Mouse (Mus musculus) Patski (cell line): ENCODE results near the gene Arhgap22. TPM values are rescaled to one million over a fixed set of nuclear protein-coding genes. Genes with fewer than 3 reads are reported as not detected.

Experiments used
- ATAC-seq: fragments of 100-300 bp; one replicate; pipeline ENCODE4 v1.8.0; 2021
- CTCF ChIA-PET: fragments of 350-600 bp; sonication (Branson Sonifier 250); formaldehyde crosslinking; loops from one replicate; lab custom pipeline; 2022; ENCODE audit warnings: inconsistent platforms; lab: Charles Lee
- POLR2A ChIA-PET: fragments of 350-600 bp; sonication (Branson Sonifier 250); formaldehyde crosslinking; loops from one replicate; lab custom pipeline; 2022; ENCODE audit warnings: antibody characterized with exemption, inconsistent platforms; lab: Charles Lee
- DNase-seq: peaks from one replicate; pipeline ENCODE4 v3.0.0-alpha.2; 2011; ENCODE audit warnings: low read depth, low spot score
- H3K27me3 ChIP-seq: fragments of 371-371 bp; one replicate; pipeline ENCODE4 v1.5.1; 2021
- CTCF ChIP-seq: fragments of 100-300 bp; IDR thresholded peaks from one replicate; pipeline ENCODE4 v1.5.1; 2021
- in situ Hi-C: fragments of 300-500 bp; cut with MboI; formaldehyde crosslinking; loops from 3 replicates; pipeline ENCODE4 v1.11.1; 2018; ENCODE audit warnings: low pct_unique_long_range_greater_than_20kb, mixed read lengths
- polyA plus RNA-seq: library from polyadenylated mRNA; unstranded; gene quantifications from one replicate; pipeline ENCODE4 v1.2.3, GENCODE M21; 2021

Gene Arhgap22
- polyA plus RNA-seq, 1 experiment from 2014 or later: 11.1 TPM

- H3K27me3 ChIP-seq: peaks cover 5% of the 10 kb centered on the region
- POLR2A ChIA-PET: no interaction called here
- in situ Hi-C loops: no loop called here
- CTCF ChIA-PET: interaction anchor here (1.4 kb wide), 1 partner anchor 10 kb away, joined by 4 read pairs; no protein-coding TSS in a partner anchor
- TF ChIP-seq CTCF: no peak
- DNase-seq: no peak
- no peak for ATAC-seq
Observed at GRCm38 (mm10) chr14:33193762-33194161, 20.1 kb upstream of the Arhgap22 start.

GRCm38 (mm10) chr14:33194241-33194640 lies 19.6 kb upstream of the Arhgap22 start:
- H3K27me3 ChIP-seq: peaks cover 5% of the 10 kb centered on the region
- ChIA-PET POLR2A (no interaction called here), CTCF (no interaction called here)
- no peak for DNase-seq
- ATAC-seq: no peak
- in situ Hi-C loops: no loop called here
- no peak for TF ChIP-seq CTCF

- DNase-seq: no peak
- POLR2A ChIA-PET: no interaction called here
- in situ Hi-C loops: loop anchor here (10.0 kb wide), 1 partner anchor 587 kb away; no protein-coding TSS in a partner anchor
- TF ChIP-seq CTCF: no peak
- no peak for ATAC-seq
- no peaks in the 10 kb centered on the region for H3K27me3 ChIP-seq
- CTCF ChIA-PET: no interaction called here
Observed at GRCm38 (mm10) chr14:33202161-33202560, 11.7 kb upstream of the Arhgap22 start.

GRCm38 (mm10) chr14:33202885-33203284 lies 10.9 kb upstream of the Arhgap22 start:
- H3K27me3 ChIP-seq: no peaks in the 10 kb centered on the region
- TF ChIP-seq CTCF: no peak
- ChIA-PET POLR2A (no interaction called here), CTCF (interaction anchor here (1.4 kb wide), 1 partner anchor 11 kb away, joined by 3 read pairs; the partner anchor contains the start of gene Arhgap22)
- DNase-seq: no peak
- no peak for ATAC-seq
- in situ Hi-C loops: loop anchor here (10.0 kb wide), 1 partner anchor 588 kb away; no protein-coding TSS in a partner anchor

- POLR2A ChIA-PET: no interaction called here
- ATAC-seq: no peak
- TF ChIP-seq CTCF: no peak
- CTCF ChIA-PET: interaction anchor here (1.2 to 1.4 kb wide), 2 partner anchors 10 kb away, joined by 3 to 4 read pairs; partner anchors contain the start of gene Arhgap22
- H3K27me3 ChIP-seq: no peaks in the 10 kb centered on the region
- in situ Hi-C loops: loop anchor here (10.0 kb wide), 1 partner anchor 589 kb away; no protein-coding TSS in a partner anchor
- no peak for DNase-seq
Observed at GRCm38 (mm10) chr14:33203777-33204176, 10.0 kb upstream of the Arhgap22 start.

- DNase-seq: no peak
- ChIA-PET POLR2A (no interaction called here), CTCF (interaction anchor here (1.1 kb wide), 1 partner anchor 10 kb away, joined by 3 read pairs; no protein-coding TSS in a partner anchor)
- H3K27me3 ChIP-seq: peaks cover 6% of the 10 kb centered on the region
- no peak for ATAC-seq
- no peak for TF ChIP-seq CTCF
- in situ Hi-C loops: loop anchor here (10.0 kb wide), 1 partner anchor 591 kb away; no protein-coding TSS in a partner anchor
Observed at GRCm38 (mm10) chr14:33205280-33205965, 8.4 kb upstream of the Arhgap22 start.

GRCm38 (mm10) chr14:33207011-33207410 lies 6.8 kb upstream of the Arhgap22 start:
- peak; percentile 34 for TF ChIP-seq CTCF
- ChIA-PET POLR2A (no interaction called here), CTCF (interaction anchor here (1.0 to 1.3 kb wide), 3 partner anchors 75 to 162 kb away, joined by 3 to 4 read pairs (median 3); no protein-coding TSS in a partner anchor)
- DNase-seq (no peak), ATAC-seq (no peak)
- in situ Hi-C loops: loop anchor here (10.0 kb wide), 1 partner anchor 592 kb away; no protein-coding TSS in a partner anchor
- H3K27me3 ChIP-seq: peaks cover 6% of the 10 kb centered on the region

- in situ Hi-C loops: loop anchor here (10.0 kb wide), 1 partner anchor 594 kb away; no protein-coding TSS in a partner anchor
- POLR2A ChIA-PET: no interaction called here
- CTCF ChIA-PET: no interaction called here
- peaks cover 6% of the 10 kb centered on the region for H3K27me3 ChIP-seq
- TF ChIP-seq CTCF: no peak
- ATAC-seq: no peak
- no peak for DNase-seq
Observed at GRCm38 (mm10) chr14:33208331-33208730, 5.5 kb upstream of the Arhgap22 start.

- in situ Hi-C loops: loop anchor here (5.0 kb wide), 3 partner anchors 91 to 326 kb away; no protein-coding TSS in a partner anchor
- ChIA-PET CTCF (interaction anchor here (0.9 kb wide), 1 partner anchor 94 kb away, joined by 3 read pairs; no protein-coding TSS in a partner anchor), POLR2A (no interaction called here)
- no peak for DNase-seq
- TF ChIP-seq CTCF: no peak
- H3K27me3 ChIP-seq: peaks cover 6% of the 10 kb centered on the region
- ATAC-seq: no peak
Observed at GRCm38 (mm10) chr14:33210806-33211205, 3.0 kb upstream of the Arhgap22 start.

GRCm38 (mm10) chr14:33212271-33212957 lies 1.4 kb upstream of the Arhgap22 start:
- no peak for ATAC-seq
- peaks cover 11% of the 10 kb centered on the region for H3K27me3 ChIP-seq
- no peak for TF ChIP-seq CTCF
- no peak for DNase-seq
- POLR2A ChIA-PET: interaction anchor here (0.7 kb wide), 1 partner anchor 193 kb away, joined by 3 read pairs; no protein-coding TSS in a partner anchor
- in situ Hi-C loops: loop anchor here (5.0 kb wide), 3 partner anchors 90 to 325 kb away; no protein-coding TSS in a partner anchor
- CTCF ChIA-PET: interaction anchor here (2.7 to 4.4 kb wide), 2 partner anchors 18 to 92 kb away, joined by 11 to 47 read pairs; no protein-coding TSS in a partner anchor
